Mouse (Mus musculus) heart, postnatal 14 days (tissue): ENCODE measurements at regions not wholly inside any gene's neighbourhood (a gene's known extent, or its start where the extent isn't known, plus 50 kb on each side); places are given as distances from the start of the nearest gene placed in this dataset.
"Not testable (repeated sequence)": the region's sequence is repeated elsewhere in the genome, so short reads cannot be mapped to it uniquely, and the experiment has no call there.

Source experiments
- DNase-seq, 2 experiments: peaks; one replicate each; pipeline ENCODE4 v3.0.0; 2021 to 2022
- intact Hi-C: fragments of 180-260 bp; cut with DNase I; formaldehyde crosslinking; loops from one replicate; pipeline ENCODE4 v1.15.1; 2025

- intact Hi-C loops = no loop called here
- DNase-seq = no peak
These were observed 302.8 kb upstream of the Sdr16c6 start for GRCm38 (mm10) chr4:4380024-4380590.

GRCm38 (mm10) chr4:4335216-4335615 is 257.9 kb upstream of the Sdr16c6 start:
- intact Hi-C loops = no loop called here
- no peak for DNase-seq

- DNase-seq = no peak
- intact Hi-C loops = no loop called here
These were observed 256.3 kb upstream of the Sdr16c6 start for GRCm38 (mm10) chr4:4333472-4334123.

GRCm38 (mm10) chr4:4331105-4331504 is 253.8 kb upstream of the Sdr16c6 start:
- intact Hi-C loops = no loop called here
- no peak for DNase-seq

GRCm38 (mm10) chr4:4315651-4316411 is 238.5 kb upstream of the Sdr16c6 start:
- intact Hi-C loops = no loop called here
- no peak for DNase-seq

- intact Hi-C loops = no loop called here
- DNase-seq = no peak
These were observed 234.2 kb upstream of the Sdr16c6 start for GRCm38 (mm10) chr4:4311496-4311895.

- intact Hi-C loops = no loop called here
- DNase-seq = no peak
These were observed 229.6 kb upstream of the Sdr16c6 start for GRCm38 (mm10) chr4:4306922-4307321.

GRCm38 (mm10) chr4:4305740-4306249 is 228.5 kb upstream of the Sdr16c6 start:
- DNase-seq = no peak
- intact Hi-C loops = no loop called here

- no peak for DNase-seq
- intact Hi-C loops = no loop called here
These were observed 227.3 kb upstream of the Sdr16c6 start for GRCm38 (mm10) chr4:4304666-4305065.

GRCm38 (mm10) chr4:4300189-4300879 is 223.0 kb upstream of the Sdr16c6 start:
- intact Hi-C loops = no loop called here
- DNase-seq = no peak

- intact Hi-C loops = no loop called here
These were observed 222.3 kb upstream of the Sdr16c6 start for GRCm38 (mm10) chr4:4299631-4300030.

GRCm38 (mm10) chr4:4249601-4250000 is 172.3 kb upstream of the Sdr16c6 start:
- DNase-seq = no peak
- intact Hi-C loops = no loop called here

More at GRCm38 (mm10) chr4:4299631-4300030, 222.3 kb upstream of the Sdr16c6 start:
- no peak for DNase-seq

- intact Hi-C loops = no loop called here
- no peak for DNase-seq
These were observed 170.3 kb upstream of the Sdr16c6 start for GRCm38 (mm10) chr4:4247669-4248068.

GRCm38 (mm10) chr4:4242306-4242980 is 165.1 kb upstream of the Sdr16c6 start:
- DNase-seq, intact Hi-C loops: not testable (repeated sequence)

- intact Hi-C loops = no loop called here
- no peak for DNase-seq
These were observed 148.9 kb upstream of the Sdr16c6 start for GRCm38 (mm10) chr4:4226209-4226608.

GRCm38 (mm10) chr4:4219701-4220100 is 142.4 kb upstream of the Sdr16c6 start:
- intact Hi-C loops = no loop called here
- DNase-seq = no peak

GRCm38 (mm10) chr4:4211892-4212291 is 134.6 kb upstream of the Sdr16c6 start:
- intact Hi-C loops = no loop called here
- no peak for DNase-seq

GRCm38 (mm10) chr4:4205158-4205557 is 127.8 kb upstream of the Sdr16c6 start:
- intact Hi-C loops = no loop called here
- no peak for DNase-seq

- no peak for DNase-seq
- intact Hi-C loops = no loop called here
These were observed 122.0 kb upstream of the Sdr16c6 start for GRCm38 (mm10) chr4:4199309-4199708.

- DNase-seq = peak; percentile 13 to 31
These were observed 118.5 kb upstream of the Sdr16c6 start for GRCm38 (mm10) chr4:4195834-4196233.

More at GRCm38 (mm10) chr4:4195834-4196233, 118.5 kb upstream of the Sdr16c6 start:
- intact Hi-C loops = no loop called here
